In genomic region chr6:94592243-94592642, GRCm38 (mm10) we compare ENCODE assay signal across 9 mouse cellular contexts.
DNase-seq lines count a peak whose midpoint lies in the region; ATAC-seq lines count a peak whose summit lies in the region.
"Had no signal": no experiment of that assay in that cellular context is flagged by ENCODE, and none has a peak within 500 bp of the region (broad histone marks: within the 10 kb centered on the region; RNA-seq: fewer than 3 reads in every experiment).

No protein-coding gene starts in this region.

- H3K9ac ChIP-seq in liver, embryonic 12.5 days, result no peak overlapping the region
- no peak overlapping the region for H3K9ac ChIP-seq in forebrain, embryonic 12.5 days
- no peak overlapping the region for H3K9ac ChIP-seq in neural tube, embryonic 15.5 days (replicated peaks)
- H3K9ac ChIP-seq: midbrain, embryonic 12.5 days had no signal

- WGBS in liver, embryonic 12.5 days (ENCODE audit: insufficient replicate concordance), result 67% methylated on average over 8 of the region's 8 CpGs
- 29% methylated on average over 8 of the region's 8 CpGs for WGBS in forebrain, embryonic 12.5 days
- 25% methylated on average over 8 of the region's 8 CpGs for WGBS in neural tube, embryonic 15.5 days

- intact Hi-C loops in heart, postnatal 36 days (cut with DNase I), result no loop called here

- H3K4me2 ChIP-seq in liver, embryonic 12.5 days, result no peak overlapping the region
- H3K4me2 ChIP-seq in forebrain, embryonic 12.5 days, result no peak overlapping the region
- peak overlapping the region; percentile 17; the same call in 1 of the 2 replicates for H3K4me2 ChIP-seq in neural tube, embryonic 15.5 days
- H3K4me2 ChIP-seq: midbrain, embryonic 12.5 days had no signal

- DNase-seq in liver, result peak; percentile 43
- peak; percentile 41 to 56 for DNase-seq in heart, postnatal 36 days
- no peak for DNase-seq in MN1 (ENCODE audit: low spot score)
- DNase-seq in layer of hippocampus, adult 11-12 months (ENCODE audit: low spot score), result no peak
- DNase-seq in thymus, adult 18-20 months, result no peak

- no peaks in the 10 kb centered on the region for H3K36me3 ChIP-seq in liver, embryonic 12.5 days
- H3K36me3 ChIP-seq in forebrain, embryonic 12.5 days (replicated peaks), result no peaks in the 10 kb centered on the region
- H3K36me3 ChIP-seq in neural tube, embryonic 15.5 days, result no peaks in the 10 kb centered on the region
- H3K36me3 ChIP-seq: midbrain, embryonic 12.5 days had no signal

- no peak overlapping the region for H3K4me3 ChIP-seq in liver, embryonic 12.5 days
- no peak overlapping the region for H3K4me3 ChIP-seq in forebrain, embryonic 12.5 days (replicated peaks)
- no peak overlapping the region for H3K4me3 ChIP-seq in neural tube, embryonic 15.5 days (replicated peaks)
- H3K4me3 ChIP-seq: midbrain, embryonic 12.5 days had no signal

- no peak overlapping the region for H3K27ac ChIP-seq in liver, embryonic 12.5 days
- H3K27ac ChIP-seq in forebrain, embryonic 12.5 days, result no peak overlapping the region
- no peak overlapping the region for H3K27ac ChIP-seq in neural tube, embryonic 15.5 days (replicated peaks)
- H3K27ac ChIP-seq: midbrain, embryonic 12.5 days had no signal

- H3K27me3 ChIP-seq in liver, embryonic 12.5 days (replicated peaks), result no peaks in the 10 kb centered on the region
- no peaks in the 10 kb centered on the region for H3K27me3 ChIP-seq in forebrain, embryonic 12.5 days
- no peaks in the 10 kb centered on the region for H3K27me3 ChIP-seq in neural tube, embryonic 15.5 days (replicated peaks)
- H3K27me3 ChIP-seq: midbrain, embryonic 12.5 days had no signal

- 0 out of 2 replicates have a peak, but pooled peaks cover 4% of the 10 kb centered on the region for H3K9me3 ChIP-seq in liver, embryonic 12.5 days (replicated peaks)
- H3K9me3 ChIP-seq in forebrain, embryonic 12.5 days, result no peaks in the 10 kb centered on the region
- H3K9me3 ChIP-seq in neural tube, embryonic 15.5 days (replicated peaks), result no peaks in the 10 kb centered on the region

- no peaks in the 10 kb centered on the region for H3K4me1 ChIP-seq in liver, embryonic 12.5 days
- peaks cover 13% of the 10 kb centered on the region for H3K4me1 ChIP-seq in forebrain, embryonic 12.5 days
- H3K4me1 ChIP-seq in neural tube, embryonic 15.5 days, result peaks cover 20% of the 10 kb centered on the region

- no peak for ATAC-seq in liver, embryonic 12.5 days
- 0 out of 2 replicates have a peak, but pooled peaks have one; percentile 27 for ATAC-seq in forebrain, embryonic 12.5 days (ENCODE audit: low FRiP score)
- no peak for ATAC-seq in neural tube, embryonic 15.5 days (ENCODE audit: low FRiP score)

Comparison
In these comparisons a context has a peak if more than half of its experiments do, and no peak if none do; other contexts are left out.
1. DNase-seq: peak in liver (single experiment) and heart, postnatal 36 days (2 of 2); none in MN1 (single experiment), layer of hippocampus, adult 11-12 months (single experiment) and thymus, adult 18-20 months (0 of 2).